Mouse (Mus musculus) C2C12 (cell line): ENCODE results near the gene Ccdc185. TPM values are rescaled to one million over a fixed set of nuclear protein-coding genes. Genes with fewer than 3 reads are reported as not detected.

ENCODE experiments used
- H3K27me3 ChIP-seq: one replicate; pipeline ENCODE4 v1.6.1; 2011; ENCODE audit not compliant: control insufficient read depth, insufficient read depth, insufficient read length
- H3K36me3 ChIP-seq: one replicate; pipeline ENCODE4 v1.6.1; 2011; ENCODE audit not compliant: control insufficient read depth, insufficient read depth
- H3K4me3 ChIP-seq: one replicate; pipeline ENCODE4 v1.5.1; 2011; ENCODE audit warnings: mild to moderate bottlenecking, control low read depth; ENCODE audit not compliant: poor library complexity, insufficient read depth, severe bottlenecking
- H3K79me2 ChIP-seq: one replicate; pipeline ENCODE4 v1.6.1; 2011; ENCODE audit not compliant: control insufficient read depth, insufficient read depth
- H3K79me3 ChIP-seq: one replicate; pipeline ENCODE4 v1.6.1; 2011; ENCODE audit warnings: low read depth, control low read depth
- H3ac ChIP-seq: one replicate; pipeline ENCODE3; 2011; ENCODE audit warnings: low read depth; ENCODE audit not compliant: control insufficient read depth, insufficient read length
- CEBPB ChIP-seq: IDR thresholded peaks from one replicate; pipeline ENCODE4 v1.6.1; 2011; ENCODE audit warnings: low read depth, mild to moderate bottlenecking, control low read depth, moderate library complexity
- CTCF ChIP-seq: IDR thresholded peaks from one replicate; pipeline ENCODE4 v1.5.1; 2011; ENCODE audit not compliant: control insufficient read depth, insufficient read depth, insufficient read length
- FOSL1 ChIP-seq: IDR thresholded peaks from one replicate; pipeline ENCODE4 v1.8.0; 2011; ENCODE audit warnings: mild to moderate bottlenecking, low read length; ENCODE audit not compliant: poor library complexity, insufficient read depth, severe bottlenecking
- MAX ChIP-seq: IDR thresholded peaks from one replicate; pipeline ENCODE4 v1.6.1; 2011; ENCODE audit warnings: mild to moderate bottlenecking, control low read depth
- MYOD1 ChIP-seq: IDR thresholded peaks from one replicate; pipeline ENCODE4 v1.6.1; 2011; ENCODE audit warnings: low read depth; ENCODE audit not compliant: control insufficient read depth, insufficient read length
- MYOG ChIP-seq: IDR thresholded peaks from one replicate; pipeline ENCODE4 v1.6.1; 2011; ENCODE audit not compliant: control insufficient read depth, insufficient read length; ENCODE audit errors: extremely low read depth
- USF1 ChIP-seq: IDR thresholded peaks from one replicate; pipeline ENCODE4 v1.6.1; 2011; ENCODE audit warnings: low read depth, mild to moderate bottlenecking, control low read depth, moderate library complexity
- polyA plus RNA-seq: library from polyadenylated mRNA; unstranded; fragments of >200 nt; fragmentation: generic; extraction: Trizol; gene quantifications from one replicate; pipeline ENCODE4 v1.2.1, GENCODE M21; 2012; ENCODE audit warnings: missing spikeins

The Ccdc185 gene
- polyA plus RNA-seq, 1 experiment, result not detected

DNA sequence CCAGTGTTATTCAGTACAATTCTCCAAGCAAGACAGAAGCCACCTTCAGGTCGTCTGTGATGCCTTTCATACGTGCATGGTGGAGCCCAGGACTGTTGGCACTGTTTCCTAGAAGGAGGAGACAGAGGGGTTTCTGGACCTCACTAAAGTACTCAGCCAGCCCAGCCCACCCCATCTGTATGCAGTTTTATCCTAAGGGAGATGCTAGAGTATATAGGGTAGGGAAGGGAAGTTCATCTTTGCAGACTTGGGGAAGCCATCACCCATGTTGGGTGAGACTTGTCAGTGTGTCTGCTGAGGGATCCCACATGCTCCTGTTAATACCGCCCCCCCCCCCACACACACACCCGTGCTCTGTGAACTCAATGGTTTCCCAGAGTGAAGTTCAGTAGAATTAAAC, 13.1 kb downstream of the Ccdc185 start:
- H3ac ChIP-seq, result no peak overlapping the region

DNA sequence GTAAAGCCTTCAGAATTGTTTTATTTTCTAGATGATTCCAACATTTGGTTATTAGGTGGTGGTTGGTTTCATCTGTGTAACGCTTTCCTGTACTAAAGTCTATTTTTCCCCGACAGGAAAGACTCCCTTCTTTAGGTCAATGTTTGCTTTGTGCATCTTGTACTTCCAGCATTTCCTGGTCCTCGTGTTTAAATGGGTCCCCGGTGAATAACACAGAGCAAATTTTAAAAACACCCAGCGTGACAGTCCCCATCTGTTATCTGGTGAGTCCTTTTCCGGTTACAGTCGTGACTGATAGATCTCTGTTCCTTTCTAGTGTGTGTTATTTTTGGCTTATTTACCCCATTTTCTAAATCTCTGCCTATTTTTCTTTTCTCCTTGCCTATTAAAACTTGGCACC, 16.3 kb downstream of the Ccdc185 start:
- no peak overlapping the region for H3K4me3 ChIP-seq
- H3K27me3 ChIP-seq, result no peaks in the 10 kb centered on the region
- H3K79me2 ChIP-seq, result no peaks in the 10 kb centered on the region
- H3K36me3 ChIP-seq, result no peaks in the 10 kb centered on the region
- H3K79me3 ChIP-seq, result no peaks in the 10 kb centered on the region
- no peak for TF ChIP-seq MAX
- no peak for TF ChIP-seq MYOG
- no peak for TF ChIP-seq USF1
- no peak overlapping the region for H3ac ChIP-seq

More for the DNA sequence above, 13.1 kb downstream of the Ccdc185 start:
- no peaks in the 10 kb centered on the region for H3K79me3 ChIP-seq
- TF ChIP-seq CEBPB (no peak), MYOD1 (no peak), MYOG (no peak), USF1 (no peak), MAX (no peak), CTCF (no peak), FOSL1 (no peak)
- H3K79me2 ChIP-seq, result no peaks in the 10 kb centered on the region
- no peaks in the 10 kb centered on the region for H3K36me3 ChIP-seq
- no peaks in the 10 kb centered on the region for H3K27me3 ChIP-seq
- no peak overlapping the region for H3K4me3 ChIP-seq

DNA sequence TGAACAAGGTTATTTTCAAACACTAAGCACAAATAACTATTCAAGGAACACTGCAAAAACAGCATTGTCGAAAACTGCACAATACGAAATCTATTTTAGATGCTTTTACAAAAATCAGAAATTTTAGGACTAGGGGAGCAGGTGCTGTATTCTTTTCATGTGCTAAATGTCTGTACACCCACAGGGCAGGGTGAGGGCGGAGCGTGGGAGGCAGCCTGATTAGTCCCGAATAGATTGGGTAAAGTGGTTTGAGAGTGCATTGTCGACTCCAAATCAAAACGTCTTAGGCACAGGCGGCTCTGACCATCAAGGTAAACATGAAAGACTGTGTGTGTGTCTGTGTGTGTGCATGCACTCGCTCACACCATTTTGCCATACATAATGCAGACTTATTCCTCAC, 20.0 kb downstream of the Ccdc185 start:
- TF ChIP-seq FOSL1, result no peak
- no peaks in the 10 kb centered on the region for H3K27me3 ChIP-seq

DNA sequence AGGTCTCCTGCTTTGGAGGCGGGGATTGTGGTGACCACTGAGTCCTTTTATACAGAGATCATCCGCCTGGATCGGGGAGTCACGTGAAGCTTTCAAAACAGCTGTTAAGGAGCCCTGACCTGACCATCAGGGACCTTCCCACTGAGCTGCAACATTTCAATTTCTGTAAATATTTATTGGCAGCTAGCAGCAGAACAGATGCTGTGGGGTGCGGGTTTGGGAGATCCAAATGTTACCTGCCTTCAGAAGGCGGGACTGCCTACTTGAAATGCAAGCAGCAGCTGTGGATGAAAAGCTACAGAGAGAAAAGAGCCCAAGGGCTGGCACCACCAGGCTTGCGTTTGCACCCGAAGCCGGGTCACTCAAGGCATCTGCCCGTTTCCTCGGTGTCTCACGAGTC, 21.4 kb downstream of the Ccdc185 start:
- H3ac ChIP-seq, result no peak overlapping the region
- H3K79me2 ChIP-seq, result no peaks in the 10 kb centered on the region
- H3K4me3 ChIP-seq, result no peak overlapping the region
- no peaks in the 10 kb centered on the region for H3K27me3 ChIP-seq
- no peaks in the 10 kb centered on the region for H3K79me3 ChIP-seq
- H3K36me3 ChIP-seq, result no peaks in the 10 kb centered on the region
- no peak for TF ChIP-seq MYOD1
- TF ChIP-seq MAX, result no peak
- TF ChIP-seq FOSL1, result no peak
- TF ChIP-seq CEBPB, result no peak
- no peak for TF ChIP-seq USF1
- no peak for TF ChIP-seq CTCF
- no peak for TF ChIP-seq MYOG

More for the DNA sequence above, 20.0 kb downstream of the Ccdc185 start:
- no peaks in the 10 kb centered on the region for H3K79me3 ChIP-seq
- no peak overlapping the region for H3ac ChIP-seq
- H3K79me2 ChIP-seq, result no peaks in the 10 kb centered on the region
- no peak overlapping the region for H3K4me3 ChIP-seq
- H3K36me3 ChIP-seq, result no peaks in the 10 kb centered on the region

DNA sequence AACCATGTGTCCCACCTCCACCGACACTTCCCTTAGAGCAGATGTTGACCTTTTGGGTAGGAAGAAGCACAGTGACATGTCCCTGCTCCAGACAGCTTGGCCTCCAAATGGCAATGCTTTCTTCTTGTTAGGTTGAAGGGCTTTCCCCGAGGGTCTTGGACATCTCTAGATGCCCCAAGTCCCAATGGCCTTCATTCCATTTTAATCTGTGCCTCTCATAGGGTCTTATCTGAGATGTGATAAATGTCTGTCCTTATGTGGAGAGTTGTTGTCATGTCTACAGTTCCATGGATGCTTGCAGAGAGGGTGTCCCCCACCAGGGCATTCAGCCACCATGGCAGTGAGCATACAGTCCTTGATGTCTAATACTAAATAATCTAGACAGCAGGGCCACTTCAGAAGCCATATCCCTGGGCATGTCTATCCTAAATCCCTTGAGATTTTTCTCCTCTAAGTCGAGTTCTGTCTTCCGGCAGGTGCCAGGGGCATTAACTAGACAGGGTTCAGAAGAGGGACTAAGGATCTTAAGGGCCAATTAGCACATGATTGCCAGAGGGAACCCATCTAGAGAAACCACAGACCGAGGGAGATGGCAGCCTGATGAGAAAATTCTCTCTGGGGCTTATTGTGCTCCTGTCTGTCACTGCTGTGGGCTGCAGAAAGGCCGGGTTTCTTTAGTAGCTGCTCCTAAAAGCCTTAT, 34.6 kb downstream of the Ccdc185 start:
- Histone ChIP-seq H3K36me3 (no peaks in the 10 kb centered on the region), H3K79me3 (no peaks in the 10 kb centered on the region), H3ac (no peak overlapping the region), H3K79me2 (no peaks in the 10 kb centered on the region), H3K27me3 (peaks cover 19% of the 10 kb centered on the region), H3K4me3 (no peak overlapping the region)
- TF ChIP-seq CTCF (no peak), MYOD1 (no peak), MYOG (no peak), FOSL1 (no peak), MAX (no peak), CEBPB (no peak), USF1 (no peak)

DNA sequence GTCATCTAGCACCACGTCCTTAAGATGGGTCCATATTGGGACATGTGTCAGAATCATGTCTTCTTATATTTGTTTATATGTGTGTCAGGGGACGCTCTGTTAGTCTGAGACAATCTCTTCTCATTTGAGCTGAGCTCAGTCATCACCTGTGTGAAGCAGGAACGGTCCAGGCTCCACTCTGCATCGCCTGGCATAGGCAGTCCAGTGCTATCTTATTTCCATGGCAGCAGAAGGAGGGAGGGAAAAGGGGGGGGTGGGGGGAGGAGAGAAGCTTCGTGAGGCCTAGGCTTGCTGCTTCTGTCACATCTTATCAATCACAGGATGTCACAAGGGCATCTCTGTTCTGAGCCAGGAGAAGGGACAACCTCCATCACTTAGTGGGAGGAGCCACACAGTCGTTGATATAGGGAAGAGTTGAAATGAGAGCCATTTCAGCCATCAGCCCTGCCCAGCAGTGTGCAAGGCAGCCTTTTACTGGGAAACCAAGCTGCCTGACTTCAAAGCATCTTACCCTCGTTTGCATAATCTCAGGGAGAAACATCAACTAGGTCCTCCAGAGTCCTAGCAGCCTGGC, 37.5 kb downstream of the Ccdc185 start:
- Histone ChIP-seq H3K27me3 (peaks cover 19% of the 10 kb centered on the region), H3ac (no peak overlapping the region), H3K79me3 (no peaks in the 10 kb centered on the region), H3K36me3 (no peaks in the 10 kb centered on the region), H3K79me2 (no peaks in the 10 kb centered on the region), H3K4me3 (no peak overlapping the region)
- TF ChIP-seq CEBPB (no peak), CTCF (no peak), MYOG (no peak), MYOD1 (no peak), MAX (no peak), FOSL1 (no peak), USF1 (no peak)
